Mouse (Mus musculus): ENCODE data around the gene Sept9. TPM values are rescaled to one million over a fixed set of nuclear protein-coding genes. Genes with fewer than 3 reads are reported as not detected.

Sept9 gene
- total RNA-seq, 2 experiments from 2014 or later, result 65.0 to 69.0 TPM

DNA sequence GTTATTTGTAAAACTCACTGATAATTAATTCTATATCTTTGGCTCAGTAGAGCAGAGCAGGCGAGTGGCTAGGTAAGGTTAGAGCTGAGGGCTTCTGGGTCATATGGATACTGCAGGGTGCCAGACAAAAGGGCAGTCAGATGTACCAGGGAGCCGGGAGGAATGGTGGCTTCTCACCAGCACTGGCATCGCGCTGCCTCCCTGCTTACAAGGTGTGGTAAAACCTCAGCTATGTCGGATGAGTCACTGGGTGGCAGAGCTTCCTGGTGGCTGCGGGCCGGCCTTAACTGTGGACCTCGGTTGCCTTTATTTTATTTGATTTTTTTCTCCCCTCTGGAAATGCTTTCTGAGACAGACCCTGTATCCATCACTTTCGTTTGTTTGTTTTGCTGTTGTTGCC lies 6.0 kb downstream of the Sept9 start:
- intact Hi-C loops (cut with DNase I), result no loop called here
- DNase-seq (ENCODE audit: extremely low spot score in 1 of 2, low spot score in 2 of 2), result no peak

GRCm38 (mm10) chr11:117207436-117207835 lies 8.0 kb downstream of the Sept9 start:
- intact Hi-C loops (cut with DNase I), result no loop called here
- DNase-seq (ENCODE audit: extremely low spot score in 1 of 2, low spot score in 2 of 2), result no peak

- DNase-seq (ENCODE audit: extremely low spot score in 1 of 2, low spot score in 2 of 2), result no peak
- intact Hi-C loops (cut with DNase I), result no loop called here
These were observed 8.8 kb downstream of the Sept9 start for GRCm38 (mm10) chr11:117208151-117208673.

GRCm38 (mm10) chr11:117216713-117217112 lies 17.3 kb downstream of the Sept9 start:
- no peak for DNase-seq (ENCODE audit: extremely low spot score in 1 of 2, low spot score in 2 of 2)

GRCm38 (mm10) chr11:117218070-117218469 lies 18.6 kb downstream of the Sept9 start:
- no peak for DNase-seq (ENCODE audit: extremely low spot score in 1 of 2, low spot score in 2 of 2)
- intact Hi-C loops (cut with DNase I), result no loop called here

More at GRCm38 (mm10) chr11:117216713-117217112, 17.3 kb downstream of the Sept9 start:
- intact Hi-C loops (cut with DNase I), result no loop called here

DNA sequence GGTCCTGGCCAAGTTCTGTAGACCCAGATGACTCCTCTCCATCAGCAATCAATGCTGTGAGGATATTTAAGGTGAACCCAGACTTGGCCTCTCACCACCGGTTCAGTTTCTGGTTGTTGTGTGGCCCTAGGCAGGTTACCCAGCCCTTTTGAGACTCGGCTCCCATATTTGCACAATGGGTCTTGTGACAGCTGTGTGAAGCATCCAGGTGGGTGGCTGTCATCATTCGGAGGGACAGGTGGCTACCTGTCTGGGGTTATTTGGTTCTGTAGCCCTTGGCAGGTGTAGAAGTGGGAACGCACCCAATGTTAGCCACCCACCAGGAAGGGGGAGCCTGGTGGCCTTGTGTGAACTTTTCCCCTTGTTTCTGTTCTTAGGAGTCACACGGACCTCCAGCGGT lies 19.0 kb downstream of the Sept9 start:
- intact Hi-C loops (cut with DNase I), result no loop called here
- DNase-seq (ENCODE audit: extremely low spot score in 1 of 2, low spot score in 2 of 2), result no peak

- DNase-seq (ENCODE audit: extremely low spot score in 1 of 2, low spot score in 2 of 2), result no peak
- intact Hi-C loops (cut with DNase I), result no loop called here
These were observed 21.3 kb downstream of the Sept9 start for GRCm38 (mm10) chr11:117220777-117221176.

- intact Hi-C loops (cut with DNase I), result no loop called here
- no peak for DNase-seq (ENCODE audit: extremely low spot score in 1 of 2, low spot score in 2 of 2)
These were observed 21.7 kb downstream of the Sept9 start for GRCm38 (mm10) chr11:117221182-117221581.

GRCm38 (mm10) chr11:117222899-117223298 lies 23.4 kb downstream of the Sept9 start:
- DNase-seq (ENCODE audit: extremely low spot score in 1 of 2, low spot score in 2 of 2), result no peak
- intact Hi-C loops (cut with DNase I), result no loop called here

GRCm38 (mm10) chr11:117224804-117225203 lies 25.3 kb downstream of the Sept9 start:
- intact Hi-C loops (cut with DNase I), result no loop called here

DNA sequence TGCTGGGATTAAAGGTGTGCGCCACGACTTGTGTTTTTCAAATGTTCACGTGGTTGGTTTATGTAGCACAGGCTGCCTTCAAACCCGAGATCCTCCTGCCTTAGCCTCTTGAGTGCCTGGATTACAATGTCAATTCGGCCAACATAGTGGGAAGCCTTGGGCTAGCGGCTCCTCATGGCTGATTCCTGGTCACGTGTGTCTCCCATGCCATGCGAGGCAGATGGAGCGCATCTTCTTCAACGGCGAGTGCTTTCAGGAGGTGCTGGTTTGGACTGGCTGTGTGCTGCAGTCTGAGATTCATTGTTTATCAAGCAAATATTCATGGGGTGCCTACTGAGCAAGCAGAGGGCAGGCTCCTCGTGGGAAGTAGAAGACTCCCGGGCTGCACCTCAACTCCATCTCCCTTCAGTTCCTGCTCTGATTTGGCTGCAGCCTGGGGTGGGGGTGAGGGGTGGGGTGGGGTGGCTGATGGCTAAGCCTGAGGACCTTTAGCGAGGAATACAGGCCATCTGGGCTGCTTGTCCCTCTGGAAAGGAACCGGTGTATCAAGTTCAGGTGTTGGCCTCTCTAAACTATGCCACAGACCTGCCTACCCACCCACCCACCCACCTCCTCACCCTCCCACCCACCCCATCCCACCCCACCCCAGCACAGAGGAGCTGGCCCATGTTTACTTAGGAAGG lies 26.2 kb downstream of the Sept9 start:
- intact Hi-C loops (cut with DNase I), result no loop called here
- DNase-seq (ENCODE audit: extremely low spot score in 1 of 2, low spot score in 2 of 2), result no peak

More at GRCm38 (mm10) chr11:117224804-117225203, 25.3 kb downstream of the Sept9 start:
- no peak for DNase-seq (ENCODE audit: extremely low spot score in 1 of 2, low spot score in 2 of 2)

GRCm38 (mm10) chr11:117226214-117226535 lies 26.7 kb downstream of the Sept9 start:
- intact Hi-C loops (cut with DNase I), result no loop called here
- DNase-seq (ENCODE audit: extremely low spot score in 1 of 2, low spot score in 2 of 2), result no peak

GRCm38 (mm10) chr11:117228139-117228538 lies 28.7 kb downstream of the Sept9 start:
- DNase-seq (ENCODE audit: extremely low spot score in 1 of 2, low spot score in 2 of 2), result no peak
- intact Hi-C loops (cut with DNase I), result no loop called here

- intact Hi-C loops (cut with DNase I), result no loop called here
- DNase-seq (ENCODE audit: extremely low spot score in 1 of 2, low spot score in 2 of 2), result peak in 1 of 2 experiments; percentile 76
These were observed 32.1 kb downstream of the Sept9 start for GRCm38 (mm10) chr11:117231551-117231950.

DNA sequence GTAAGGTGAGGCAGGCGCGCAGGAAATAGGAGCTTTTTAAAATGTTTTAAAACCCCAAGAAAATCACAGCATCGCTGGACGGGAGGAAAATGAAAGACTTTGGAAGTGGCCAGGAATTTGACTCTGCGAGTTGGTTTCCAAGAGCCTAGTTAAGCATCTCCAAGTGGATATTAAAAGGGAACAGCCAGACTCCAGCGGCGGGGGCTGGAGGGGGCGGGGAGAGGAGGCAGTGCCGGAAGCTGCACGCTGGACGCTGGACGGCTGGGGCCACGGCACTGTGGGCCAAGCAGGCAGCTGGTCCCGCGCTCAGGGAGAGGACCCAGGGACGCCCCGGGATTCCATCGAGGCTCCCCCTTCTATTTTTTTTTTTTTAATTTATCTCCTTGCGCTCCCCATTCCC lies 32.6 kb downstream of the Sept9 start:
- intact Hi-C loops (cut with DNase I), result no loop called here
- DNase-seq (ENCODE audit: extremely low spot score in 1 of 2, low spot score in 2 of 2), result peak in 1 of 2 experiments; percentile 83

GRCm38 (mm10) chr11:117232886-117233458 lies 33.5 kb downstream of the Sept9 start:
- intact Hi-C loops (cut with DNase I), result no loop called here
- no peak for DNase-seq (ENCODE audit: extremely low spot score in 1 of 2, low spot score in 2 of 2)

- DNase-seq (ENCODE audit: extremely low spot score in 1 of 2, low spot score in 2 of 2), result no peak
- intact Hi-C loops (cut with DNase I), result no loop called here
These were observed 34.4 kb downstream of the Sept9 start for GRCm38 (mm10) chr11:117233818-117234217.

DNA sequence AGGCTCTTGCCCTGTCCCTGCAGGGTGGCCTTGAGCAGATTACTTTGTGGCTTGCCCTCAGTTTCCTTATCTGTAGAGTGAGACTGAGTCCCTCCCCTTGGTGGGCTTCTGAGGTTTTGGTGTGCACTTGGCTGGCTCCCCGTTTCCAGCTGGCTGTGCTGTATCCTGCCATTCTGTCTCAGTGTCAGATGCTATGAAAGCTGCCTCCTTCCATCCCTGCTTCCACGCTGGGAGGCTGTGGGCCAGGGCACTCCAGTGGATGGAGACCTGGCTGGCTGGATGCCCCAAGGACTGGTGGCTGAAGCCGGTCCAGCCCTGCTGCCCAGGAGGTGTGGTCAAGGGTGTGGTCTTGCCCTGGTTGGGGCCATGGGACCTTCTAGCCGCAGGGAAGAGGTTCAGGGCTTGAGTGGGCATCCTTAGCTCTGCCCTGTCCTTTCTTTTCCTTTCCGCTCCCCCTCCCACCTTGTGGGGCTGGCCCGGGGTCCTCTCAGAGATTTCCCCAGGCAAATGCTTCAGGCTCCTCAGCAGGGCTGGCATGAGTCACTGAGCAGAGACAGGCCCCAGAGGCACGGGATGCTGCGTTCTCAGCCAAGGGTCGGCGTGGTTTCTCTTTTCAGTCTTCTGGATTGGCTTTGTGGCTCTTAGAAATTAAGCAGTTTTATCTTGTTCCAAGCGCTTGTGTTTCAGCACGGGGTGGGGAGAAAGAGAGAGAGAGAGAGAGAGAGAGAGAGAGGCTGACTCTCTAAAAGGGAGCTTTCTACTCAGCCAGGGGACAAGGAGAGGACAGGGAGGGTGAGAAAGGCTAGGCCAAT lies 35.8 kb downstream of the Sept9 start:
- DNase-seq (ENCODE audit: extremely low spot score in 1 of 2, low spot score in 2 of 2), result peak in 1 of 2 experiments; percentile 64
- intact Hi-C loops (cut with DNase I), result loop anchor here (5.0 kb wide), 1 partner anchor 592 kb away; the partner anchor contains the start of genes Afmid and Tk1

- intact Hi-C loops (cut with DNase I), result loop anchor here (5.0 kb wide), 1 partner anchor 591 kb away; the partner anchor contains the start of genes Afmid and Tk1
- DNase-seq (ENCODE audit: extremely low spot score in 1 of 2, low spot score in 2 of 2), result peak in 1 of 2 experiments; percentile 56
These were observed 36.5 kb downstream of the Sept9 start for GRCm38 (mm10) chr11:117235898-117236459.

All from left cerebral cortex, postnatal 10 days (tissue).